8 mouse cellular contexts compared by ENCODE assay signal in genomic region chr8:49829345-49829744, GRCm38 (mm10).
DNase-seq lines count a peak whose midpoint lies in the region; ATAC-seq lines count a peak whose summit lies in the region.

No protein-coding gene starts in this region.

- no peaks in the 10 kb centered on the region for H3K27me3 ChIP-seq in forebrain, embryonic 11.5 days (ENCODE audit: control insufficient read depth, insufficient read depth, low read length)

- H3K9me3 ChIP-seq in forebrain, embryonic 11.5 days (ENCODE audit: control insufficient read depth, low read length) = no peaks in the 10 kb centered on the region

- H3K4me1 ChIP-seq in forebrain, embryonic 11.5 days (replicated peaks; ENCODE audit: control insufficient read depth, insufficient read depth, low read length) = no peaks in the 10 kb centered on the region

- no peak overlapping the region for H3K4me3 ChIP-seq in forebrain, embryonic 11.5 days (ENCODE audit: low read depth, low read length)

- H3K27ac ChIP-seq in forebrain, embryonic 11.5 days (ENCODE audit: low read depth, low read length) = no peak overlapping the region

- ATAC-seq in cerebellum, adult (ENCODE audit: insufficient number of reproducible peaks, low FRiP score, low TSS enrichment) = no peak
- ATAC-seq in forebrain, embryonic 11.5 days (replicated peaks; ENCODE audit: low FRiP score) = no peak

- H3K36me3 ChIP-seq in forebrain, embryonic 11.5 days (ENCODE audit: control insufficient read depth, insufficient read depth, low read length) = no peaks in the 10 kb centered on the region

- no peak overlapping the region for H3K4me2 ChIP-seq in forebrain, embryonic 11.5 days (ENCODE audit: low read depth, low read length, severe bottlenecking)

- WGBS in forebrain, embryonic 11.5 days = 34% methylated on average over 2 of the region's 2 CpGs

- DNase-seq in cerebellum, adult 11-12 months = peak; percentile 4
- DNase-seq in thymus, postnatal 4 days = peak; percentile 5
- DNase-seq in thymus, postnatal 0 days (ENCODE audit: low spot score) = no peak
- peak; percentile 49 for DNase-seq in forebrain, embryonic 11.5 days (ENCODE audit: low spot score)
- peak; percentile 34 to 86 for DNase-seq in layer of hippocampus, adult 18-20 months (ENCODE audit: low spot score in 2 of 2)
- DNase-seq in mesoderm, embryonic 11.5 days (ENCODE audit: low read depth, low spot score) = peak; percentile 67
- DNase-seq in ovary, adult 18-20 months (ENCODE audit: low spot score) = no peak

- no peak overlapping the region for H3K9ac ChIP-seq in forebrain, embryonic 11.5 days (ENCODE audit: low read length)

Comparison
In these comparisons a context has a peak if more than half of its experiments do, and no peak if none do; other contexts are left out.
1. DNase-seq: peak in cerebellum, adult 11-12 months (single experiment), thymus, postnatal 4 days (single experiment), forebrain, embryonic 11.5 days (single experiment), layer of hippocampus, adult 18-20 months (2 of 2) and mesoderm, embryonic 11.5 days (single experiment); none in thymus, postnatal 0 days (single experiment) and ovary, adult 18-20 months (single experiment).